Mouse (Mus musculus): ENCODE results near the gene Kctd15.
A peak's percentile ranks its signal among the peaks of the same experiment; 100 is the strongest.

The Kctd15 gene

GRCm38 (mm10) chr7:34656632-34657031 is at the start of gene Kctd15:
Gene Kctd15 (minus strand): TSS chr7:34656732.
- DNase-seq = no peak

GRCm38 (mm10) chr7:34704401-34704800 is 47.9 kb upstream of the Kctd15 start:
- no peak for DNase-seq

DNA sequence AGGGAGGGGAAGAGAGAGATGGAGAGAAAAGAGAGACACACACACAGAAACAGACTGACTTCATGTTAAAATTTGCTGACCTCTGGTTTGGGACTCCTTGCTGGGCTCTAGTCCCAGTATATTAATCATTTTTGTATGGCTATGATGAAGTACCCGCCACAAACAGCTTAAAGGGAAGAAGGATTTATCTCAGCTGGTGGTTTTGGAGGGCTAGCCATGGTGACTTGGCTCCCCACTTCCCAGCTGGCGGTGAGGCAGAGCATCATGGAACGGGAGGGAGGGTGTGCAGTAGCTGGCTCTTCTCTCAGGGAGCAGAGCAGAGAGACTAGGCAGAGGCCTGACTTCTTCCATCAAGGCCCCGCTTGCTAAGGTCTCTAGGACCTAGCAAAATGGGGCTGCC is 46.9 kb upstream of the Kctd15 start:
- DNase-seq = no peak

GRCm38 (mm10) chr7:34702718-34703351 is 46.3 kb upstream of the Kctd15 start:
- DNase-seq = no peak

- DNase-seq = no peak
Measured at GRCm38 (mm10) chr7:34699888-34700287, 43.4 kb upstream of the Kctd15 start.

- DNase-seq = no peak
Measured at GRCm38 (mm10) chr7:34698221-34698620, 41.7 kb upstream of the Kctd15 start.

- no peak for DNase-seq
Measured at GRCm38 (mm10) chr7:34696086-34696485, 39.6 kb upstream of the Kctd15 start.

GRCm38 (mm10) chr7:34694898-34695297 is 38.4 kb upstream of the Kctd15 start:
- DNase-seq = no peak

DNA sequence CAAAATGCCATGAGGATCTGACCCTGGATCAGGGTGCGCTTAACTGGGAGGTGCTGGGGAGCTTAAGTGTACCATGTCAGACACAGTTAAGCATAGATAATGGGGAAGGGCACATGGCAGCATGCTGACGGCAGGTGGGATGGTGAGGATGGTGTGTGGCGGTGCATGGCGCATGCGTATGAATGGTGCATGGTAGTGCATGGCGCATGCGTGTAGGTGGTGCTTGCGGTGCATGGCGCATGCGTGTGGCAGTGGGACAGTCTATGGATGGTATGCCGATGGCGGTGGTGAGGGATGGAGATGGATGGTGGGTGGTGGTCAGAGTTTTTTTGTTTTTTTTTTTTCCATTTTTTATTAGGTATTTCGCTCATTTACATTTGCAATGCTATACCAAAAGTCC is 37.4 kb upstream of the Kctd15 start:
- no peak for DNase-seq

- peak; percentile 56 to 69 for DNase-seq
Measured at GRCm38 (mm10) chr7:34693072-34693471, 36.5 kb upstream of the Kctd15 start.

GRCm38 (mm10) chr7:34690111-34690510 is 33.6 kb upstream of the Kctd15 start:
- DNase-seq = no peak

GRCm38 (mm10) chr7:34689028-34689427 is 32.5 kb upstream of the Kctd15 start:
- no peak for DNase-seq

DNA sequence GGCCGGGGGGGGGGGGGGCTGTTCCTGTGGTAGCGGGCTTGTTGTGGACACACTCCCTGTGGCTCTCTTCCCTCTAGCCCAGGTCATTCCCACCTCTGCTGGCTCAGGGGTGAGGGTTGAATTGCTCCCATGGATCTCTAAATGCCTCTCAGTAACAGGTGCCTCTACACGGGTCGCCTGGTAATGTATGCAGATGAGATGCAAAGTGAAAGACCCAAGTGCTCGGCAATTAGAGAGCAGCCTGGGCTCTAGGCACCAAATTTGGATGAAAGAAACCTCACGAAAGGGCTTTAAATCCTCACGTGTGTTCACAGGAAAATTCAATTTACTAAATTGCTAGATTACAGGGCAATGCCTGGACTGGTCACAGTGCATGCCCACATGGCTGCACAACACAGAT is 29.3 kb upstream of the Kctd15 start:
- no peak for DNase-seq

- no peak for DNase-seq
Measured at GRCm38 (mm10) chr7:34685176-34685575, 28.6 kb upstream of the Kctd15 start.

GRCm38 (mm10) chr7:34680771-34681421 is 24.4 kb upstream of the Kctd15 start:
- DNase-seq = peak; percentile 70 to 77

DNA sequence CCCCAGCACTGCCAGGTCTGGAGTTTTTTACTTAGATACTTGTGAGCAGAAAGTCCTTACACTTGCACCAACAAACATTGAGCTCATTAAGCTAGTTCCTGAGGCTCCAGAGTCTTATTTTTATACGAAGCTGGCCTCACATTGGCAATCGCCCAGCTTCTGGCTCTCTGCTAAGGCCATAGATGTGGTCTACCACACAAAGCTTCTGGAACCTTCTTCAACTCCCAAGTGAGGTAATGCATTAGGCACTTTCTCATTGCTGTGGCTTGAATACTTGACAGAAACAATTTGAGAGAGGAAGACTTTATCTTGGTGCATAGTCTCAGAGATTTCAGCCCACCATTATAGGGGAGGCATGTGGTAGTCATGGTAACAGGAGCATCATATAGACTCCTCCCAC is 23.4 kb upstream of the Kctd15 start:
- DNase-seq = no peak

GRCm38 (mm10) chr7:34675831-34676514 is 19.4 kb upstream of the Kctd15 start:
- peak; percentile 91 to 93 for DNase-seq

DNA sequence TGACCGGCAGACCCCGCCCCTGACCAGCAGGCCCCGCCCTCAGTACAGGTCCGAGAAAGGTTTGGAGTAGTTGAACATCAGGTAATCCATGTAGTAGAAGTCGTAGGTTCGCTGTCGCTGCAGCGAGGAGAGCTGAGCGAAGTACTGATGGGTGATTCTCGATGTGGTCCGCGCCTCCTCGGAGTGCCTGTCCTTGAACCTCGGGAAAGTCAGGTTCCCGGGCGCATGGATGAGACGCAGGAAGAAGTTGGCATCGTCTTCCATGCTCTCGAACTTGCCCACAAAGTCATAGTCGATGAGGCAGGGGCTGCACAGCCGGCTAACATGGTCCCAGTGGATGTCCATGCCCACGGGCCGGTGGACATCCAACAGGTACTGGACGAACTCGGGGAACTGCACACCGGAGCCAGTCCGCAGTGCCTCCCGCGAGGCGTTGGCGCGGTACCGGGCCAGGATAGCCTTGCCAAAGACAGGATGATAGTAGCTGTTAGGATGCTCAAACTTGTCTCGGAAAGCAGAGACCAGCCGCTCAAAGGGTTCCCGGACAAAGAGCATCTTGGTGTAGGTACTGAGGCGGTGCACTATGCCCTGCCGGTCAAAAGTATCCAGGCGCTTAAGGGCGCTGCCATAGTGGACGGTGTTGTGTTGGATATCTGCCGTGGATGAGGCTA is 18.7 kb upstream of the Kctd15 start:
- peak in 1 of 2 experiments; percentile 47 for DNase-seq

GRCm38 (mm10) chr7:34672916-34673315 is 16.4 kb upstream of the Kctd15 start:
- DNase-seq = peak; percentile 56 to 70

- peak; percentile 97 to 98 for DNase-seq
Measured at GRCm38 (mm10) chr7:34671911-34672310, 15.4 kb upstream of the Kctd15 start.

GRCm38 (mm10) chr7:34670778-34671177 is 14.2 kb upstream of the Kctd15 start:
- no peak for DNase-seq

DNA sequence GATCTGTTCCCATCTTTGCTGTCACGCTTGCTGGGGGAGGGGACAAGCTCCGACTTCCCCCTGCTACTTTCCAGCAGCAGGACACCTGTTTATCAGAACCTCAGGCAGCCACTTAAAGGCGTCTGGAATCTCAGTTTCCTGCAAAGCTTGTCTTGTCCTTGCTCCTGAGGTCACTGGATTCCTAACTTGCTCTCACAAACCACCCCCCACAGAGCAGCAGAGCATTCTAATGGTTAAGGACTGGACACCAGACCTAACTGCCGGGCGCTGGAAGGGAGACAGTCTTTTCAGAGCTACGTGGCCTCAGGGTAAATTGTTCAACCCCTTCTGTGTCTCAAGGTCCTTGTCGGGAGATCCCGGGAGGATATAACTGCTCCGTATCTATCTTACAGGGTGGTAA is 12.8 kb upstream of the Kctd15 start:
- no peak for DNase-seq

DNA sequence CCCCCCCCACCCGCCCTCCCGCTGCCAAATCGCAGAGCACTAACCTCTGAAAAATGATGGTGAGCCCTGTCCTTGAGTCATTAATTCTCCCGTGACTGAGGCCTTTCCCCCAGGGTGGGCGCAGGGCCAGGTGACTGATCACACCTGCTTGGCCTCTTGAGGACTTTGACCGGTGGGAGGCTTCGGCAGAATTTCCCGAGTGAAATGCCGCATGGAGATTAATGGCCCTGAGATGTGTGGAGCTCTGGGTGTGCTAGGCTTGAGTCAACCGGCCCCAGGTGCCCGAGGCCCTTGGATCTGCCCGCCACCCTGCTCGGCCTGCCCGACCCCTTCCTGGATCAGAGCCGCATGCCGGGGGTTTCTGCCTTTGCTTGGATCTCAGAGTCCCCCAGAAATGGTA is 11.3 kb upstream of the Kctd15 start:
- DNase-seq = no peak

- DNase-seq = no peak
Measured at GRCm38 (mm10) chr7:34663145-34663544, 6.6 kb upstream of the Kctd15 start.

Data from cerebellum, postnatal 14 days (tissue).